Comparison of ENCODE assay signal across 8 mouse cellular contexts in genomic region chrX:134609472-134609871, GRCm38 (mm10). TPM values are rescaled to one million over a fixed set of nuclear protein-coding genes. Genes with fewer than 3 reads are reported as not detected.
DNase-seq lines count a peak whose midpoint lies in the region; ATAC-seq and TF ChIP-seq lines count a peak whose summit lies in the region.

No protein-coding gene starts in this region.

- no peaks in the 10 kb centered on the region for H3K27me3 ChIP-seq in forebrain, embryonic 14.5 days (replicated peaks; ENCODE audit: control insufficient read depth, insufficient read depth, low read length)
- no peaks in the 10 kb centered on the region for H3K27me3 ChIP-seq in forebrain, embryonic 16.5 days (replicated peaks; ENCODE audit: control insufficient read depth, insufficient read depth, low read length)
- no peaks in the 10 kb centered on the region for H3K27me3 ChIP-seq in lung, embryonic 14.5 days (ENCODE audit: insufficient read depth, low read length)

- H3K27ac ChIP-seq in forebrain, embryonic 14.5 days (ENCODE audit: low read depth, low read length): no peak overlapping the region
- no peak overlapping the region for H3K27ac ChIP-seq in forebrain, embryonic 16.5 days (ENCODE audit: low read length)
- H3K27ac ChIP-seq in lung, embryonic 14.5 days (ENCODE audit: low read depth): no peak overlapping the region

- TF ChIP-seq POLR2A in lung, adult 2 months (IDR thresholded peaks at IDR 0.05; ENCODE audit: borderline replicate concordance, extremely low read depth, low read depth, low read length): no peak

- no peak overlapping the region for H3K9ac ChIP-seq in forebrain, embryonic 14.5 days (ENCODE audit: low read length)
- no peak overlapping the region for H3K9ac ChIP-seq in forebrain, embryonic 16.5 days (replicated peaks; ENCODE audit: low read depth, low read length)
- H3K9ac ChIP-seq in lung, embryonic 14.5 days: no peak overlapping the region

- 0 out of 2 replicates have a peak, but pooled peaks have one; percentile 19 for ATAC-seq in forebrain, embryonic 14.5 days
- no peak for ATAC-seq in forebrain, embryonic 16.5 days
- ATAC-seq in lung, embryonic 14.5 days (ENCODE audit: insufficient read depth): no peak

- H3K9me3 ChIP-seq in forebrain, embryonic 14.5 days (replicated peaks; ENCODE audit: control insufficient read depth, low read length): no peaks in the 10 kb centered on the region
- no peaks in the 10 kb centered on the region for H3K9me3 ChIP-seq in forebrain, embryonic 16.5 days (ENCODE audit: control insufficient read depth, low read length)
- H3K9me3 ChIP-seq in lung, embryonic 14.5 days (ENCODE audit: low read depth, low read length): no peaks in the 10 kb centered on the region

- TF ChIP-seq CTCF in lung, embryonic 14.5 days (IDR thresholded peaks at IDR 0.05; ENCODE audit: low read depth): peak; percentile 58
- no peak for TF ChIP-seq CTCF in lung, adult 2 months (IDR thresholded peaks at IDR 0.05; ENCODE audit: insufficient read depth, low read length)

- 53% methylated on average over 4 of the region's 4 CpGs for WGBS in forebrain, embryonic 14.5 days
- WGBS in forebrain, embryonic 16.5 days: 34% methylated on average over 4 of the region's 4 CpGs
- WGBS in lung, embryonic 14.5 days: 29% methylated on average over 4 of the region's 4 CpGs
- 38% methylated on average over 4 of the region's 4 CpGs for whole genome bisulfite sequencing in lung, adult 2 months

- H3K4me3 ChIP-seq in forebrain, embryonic 14.5 days (ENCODE audit: low read depth, low read length): no peak overlapping the region
- H3K4me3 ChIP-seq in forebrain, embryonic 16.5 days (replicated peaks; ENCODE audit: low read length): no peak overlapping the region
- no peak overlapping the region for H3K4me3 ChIP-seq in lung, embryonic 14.5 days (ENCODE audit: low read depth, low read length)
- no peak overlapping the region for H3K4me3 ChIP-seq in lung, adult 2 months (replicated peaks; ENCODE audit: extremely low read depth, low read depth, low read length)

- no peaks in the 10 kb centered on the region for H3K4me1 ChIP-seq in forebrain, embryonic 14.5 days (ENCODE audit: control insufficient read depth, insufficient read depth, low read length)
- H3K4me1 ChIP-seq in forebrain, embryonic 16.5 days (replicated peaks; ENCODE audit: control insufficient read depth, insufficient read depth, low read length): 0 out of 2 replicates have a peak, but pooled peaks cover 4% of the 10 kb centered on the region
- H3K4me1 ChIP-seq in lung, embryonic 14.5 days (ENCODE audit: insufficient read depth): no peaks in the 10 kb centered on the region
- H3K4me1 ChIP-seq in lung, adult 2 months (ENCODE audit: control insufficient read depth, insufficient read depth, low read length): no peaks in the 10 kb centered on the region

- peaks cover 4% of the 10 kb centered on the region; the same call in 1 of the 2 replicates for H3K36me3 ChIP-seq in forebrain, embryonic 14.5 days (ENCODE audit: control insufficient read depth, insufficient read depth, low read length)
- H3K36me3 ChIP-seq in forebrain, embryonic 16.5 days (ENCODE audit: control insufficient read depth, insufficient read depth): no peaks in the 10 kb centered on the region
- 0 out of 2 replicates have a peak, but pooled peaks cover 4% of the 10 kb centered on the region for H3K36me3 ChIP-seq in lung, embryonic 14.5 days (ENCODE audit: insufficient read depth)

- DNase-seq in forebrain, embryonic 14.5 days (ENCODE audit: low spot score): peak; percentile 67
- peak; percentile 73 for DNase-seq in lung, embryonic 14.5 days
- no peak for DNase-seq in lung, adult 2 months
- DNase-seq in cerebellum, postnatal 14 days: peak; percentile 38 to 42
- peak; percentile 59 for DNase-seq in retina, postnatal 1 day
- no peak for DNase-seq in right cerebral cortex, postnatal 10 days (ENCODE audit: low spot score in 2 of 2)
- no peak for DNase-seq in gastrocnemius, postnatal 25 days

- no peak overlapping the region for H3K4me2 ChIP-seq in forebrain, embryonic 14.5 days (ENCODE audit: low read length)
- no peak overlapping the region for H3K4me2 ChIP-seq in forebrain, embryonic 16.5 days (ENCODE audit: low read length)
- no peak overlapping the region for H3K4me2 ChIP-seq in lung, embryonic 14.5 days

RNA-seq across cellular contexts. Expression of gene Hnrnph2, which starts 8.5 kb away (rescaled TPM):
- polyA plus RNA-seq in forebrain, embryonic 14.5 days (2014; fragmentation: Nextera tagmentation; extraction: Ambion mirVana): 108 and 109 TPM in 2 replicates
- polyA plus RNA-seq in forebrain, embryonic 16.5 days (2015; fragmentation: Nextera tagmentation; extraction: Ambion mirVana): 177 and 186 TPM in 2 replicates
- 112 TPM in 2 replicates for polyA plus RNA-seq in lung, embryonic 14.5 days (2014; fragmentation: Nextera tagmentation; extraction: Ambion mirVana)
- 9.8 and 23.7 TPM in 2 replicates for polyA plus RNA-seq in lung, adult 2 months (2012; rRNA removed)
- total RNA-seq in gastrocnemius, postnatal 25 days (2021): 10 to 100 TPM; 47.6 to 49.5 TPM

RNA-seq across cellular contexts. Expression of gene Gla, which starts 8.5 kb away (rescaled TPM):
- polyA plus RNA-seq in forebrain, embryonic 14.5 days (2014; fragmentation: Nextera tagmentation; extraction: Ambion mirVana): 2.3 and 3.0 TPM in 2 replicates
- 3.4 and 3.9 TPM in 2 replicates for polyA plus RNA-seq in forebrain, embryonic 16.5 days (2015; fragmentation: Nextera tagmentation; extraction: Ambion mirVana)
- 3.0 and 5.1 TPM in 2 replicates for polyA plus RNA-seq in lung, embryonic 14.5 days (2014; fragmentation: Nextera tagmentation; extraction: Ambion mirVana)
- 1.5 and 2.6 TPM in 2 replicates for polyA plus RNA-seq in lung, adult 2 months (2012; rRNA removed)
- 1 to 10 TPM; 1.4 to 2.1 TPM for total RNA-seq in gastrocnemius, postnatal 25 days (2021)

RNA-seq across cellular contexts. Expression of gene Rpl36a, which starts 24.0 kb away (rescaled TPM):
- polyA plus RNA-seq in forebrain, embryonic 14.5 days (2014; fragmentation: Nextera tagmentation; extraction: Ambion mirVana): 236 and 310 TPM in 2 replicates
- polyA plus RNA-seq in forebrain, embryonic 16.5 days (2015; fragmentation: Nextera tagmentation; extraction: Ambion mirVana): 178 and 190 TPM in 2 replicates
- polyA plus RNA-seq in lung, embryonic 14.5 days (2014; fragmentation: Nextera tagmentation; extraction: Ambion mirVana): 491 and 582 TPM in 2 replicates
- polyA plus RNA-seq in lung, adult 2 months (2012; rRNA removed): 73.7 and 105 TPM in 2 replicates
- total RNA-seq in gastrocnemius, postnatal 25 days (2021): 100 to 1,000 TPM in 1 of 2 experiments, 10 to 100 TPM in 1; 87.8 to 120 TPM

RNA-seq across cellular contexts. Expression of gene Btk, which starts 26.1 kb away (rescaled TPM):
- 0.28 and 0.31 TPM in 2 replicates for polyA plus RNA-seq in forebrain, embryonic 14.5 days (2014; fragmentation: Nextera tagmentation; extraction: Ambion mirVana)
- polyA plus RNA-seq in forebrain, embryonic 16.5 days (2015; fragmentation: Nextera tagmentation; extraction: Ambion mirVana): 0.25 and 0.78 TPM in 2 replicates
- 0.84 and 1.2 TPM in 2 replicates for polyA plus RNA-seq in lung, embryonic 14.5 days (2014; fragmentation: Nextera tagmentation; extraction: Ambion mirVana)
- 1.6 and 3.3 TPM in 2 replicates for polyA plus RNA-seq in lung, adult 2 months (2012; rRNA removed)
- under 1 TPM; 0.59 to 0.67 TPM for total RNA-seq in gastrocnemius, postnatal 25 days (2021)

Comparison
In these comparisons a context has a peak if more than half of its experiments do, and no peak if none do; other contexts are left out.
1. DNase-seq: peak in forebrain, embryonic 14.5 days (single experiment), lung, embryonic 14.5 days (single experiment), cerebellum, postnatal 14 days (2 of 2) and retina, postnatal 1 day (single experiment); none in lung, adult 2 months (single experiment), right cerebral cortex, postnatal 10 days (0 of 2) and gastrocnemius, postnatal 25 days (single experiment).